Mouse (Mus musculus) C2C12 (cell line): ENCODE data around the gene Casd1. TPM values are rescaled to one million over a fixed set of nuclear protein-coding genes. Genes with fewer than 3 reads are reported as not detected.
A peak's percentile ranks its signal among the peaks of the same experiment; 100 is the strongest.

Experiments used
- H3K27me3 ChIP-seq: one replicate; pipeline ENCODE4 v1.6.1; 2011; ENCODE audit not compliant: control insufficient read depth, insufficient read depth, insufficient read length
- H3K36me3 ChIP-seq: one replicate; pipeline ENCODE4 v1.6.1; 2011; ENCODE audit not compliant: control insufficient read depth, insufficient read depth
- H3K4me3 ChIP-seq: one replicate; pipeline ENCODE4 v1.5.1; 2011; ENCODE audit warnings: mild to moderate bottlenecking, control low read depth; ENCODE audit not compliant: poor library complexity, insufficient read depth, severe bottlenecking
- H3K79me2 ChIP-seq: one replicate; pipeline ENCODE4 v1.6.1; 2011; ENCODE audit not compliant: control insufficient read depth, insufficient read depth
- H3K79me3 ChIP-seq: one replicate; pipeline ENCODE4 v1.6.1; 2011; ENCODE audit warnings: low read depth, control low read depth
- H3ac ChIP-seq: one replicate; pipeline ENCODE3; 2011; ENCODE audit warnings: low read depth; ENCODE audit not compliant: control insufficient read depth, insufficient read length
- CEBPB ChIP-seq: IDR thresholded peaks from one replicate; pipeline ENCODE4 v1.6.1; 2011; ENCODE audit warnings: low read depth, mild to moderate bottlenecking, control low read depth, moderate library complexity
- CTCF ChIP-seq: IDR thresholded peaks from one replicate; pipeline ENCODE4 v1.5.1; 2011; ENCODE audit not compliant: control insufficient read depth, insufficient read depth, insufficient read length
- FOSL1 ChIP-seq: IDR thresholded peaks from one replicate; pipeline ENCODE4 v1.8.0; 2011; ENCODE audit warnings: mild to moderate bottlenecking, low read length; ENCODE audit not compliant: poor library complexity, insufficient read depth, severe bottlenecking
- MAX ChIP-seq: IDR thresholded peaks from one replicate; pipeline ENCODE4 v1.6.1; 2011; ENCODE audit warnings: mild to moderate bottlenecking, control low read depth
- MYOD1 ChIP-seq: IDR thresholded peaks from one replicate; pipeline ENCODE4 v1.6.1; 2011; ENCODE audit warnings: low read depth; ENCODE audit not compliant: control insufficient read depth, insufficient read length
- MYOG ChIP-seq: IDR thresholded peaks from one replicate; pipeline ENCODE4 v1.6.1; 2011; ENCODE audit not compliant: control insufficient read depth, insufficient read length; ENCODE audit errors: extremely low read depth
- USF1 ChIP-seq: IDR thresholded peaks from one replicate; pipeline ENCODE4 v1.6.1; 2011; ENCODE audit warnings: low read depth, mild to moderate bottlenecking, control low read depth, moderate library complexity
- polyA plus RNA-seq: library from polyadenylated mRNA; unstranded; fragments of >200 nt; fragmentation: generic; extraction: Trizol; gene quantifications from one replicate; pipeline ENCODE4 v1.2.1, GENCODE M21; 2012; ENCODE audit warnings: missing spikeins

The Casd1 gene
- polyA plus RNA-seq, 1 experiment: 4.9 TPM

DNA sequence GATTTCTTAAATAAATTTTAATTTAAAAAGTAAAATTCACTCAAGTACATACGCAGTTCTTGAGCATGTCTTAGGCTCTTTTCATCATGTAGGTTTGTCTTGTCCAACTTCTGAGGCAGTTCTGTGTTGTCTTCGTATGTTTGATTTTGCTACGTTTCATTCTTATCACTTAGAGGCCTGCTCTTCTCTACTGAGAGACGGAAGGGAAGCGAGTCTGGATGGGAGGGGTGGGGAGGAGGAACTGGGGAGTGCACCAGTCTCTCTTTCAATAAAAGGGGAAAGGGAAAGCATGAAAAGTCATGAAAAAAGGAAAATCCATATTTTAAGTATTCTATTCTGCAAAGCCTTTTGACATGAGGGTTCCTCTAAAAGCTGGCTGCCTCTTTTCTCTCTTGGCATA is 54.8 kb downstream of the Casd1 start:
- H3ac ChIP-seq: no peak overlapping the region
- H3K27me3 ChIP-seq: no peaks in the 10 kb centered on the region
- no peak overlapping the region for H3K4me3 ChIP-seq
- H3K79me2 ChIP-seq: no peaks in the 10 kb centered on the region
- no peaks in the 10 kb centered on the region for H3K36me3 ChIP-seq
- TF ChIP-seq CEBPB (no peak), USF1 (no peak), MYOG (no peak), MYOD1 (no peak), CTCF (no peak), MAX (no peak), FOSL1 (no peak)
- H3K79me3 ChIP-seq: no peaks in the 10 kb centered on the region

DNA sequence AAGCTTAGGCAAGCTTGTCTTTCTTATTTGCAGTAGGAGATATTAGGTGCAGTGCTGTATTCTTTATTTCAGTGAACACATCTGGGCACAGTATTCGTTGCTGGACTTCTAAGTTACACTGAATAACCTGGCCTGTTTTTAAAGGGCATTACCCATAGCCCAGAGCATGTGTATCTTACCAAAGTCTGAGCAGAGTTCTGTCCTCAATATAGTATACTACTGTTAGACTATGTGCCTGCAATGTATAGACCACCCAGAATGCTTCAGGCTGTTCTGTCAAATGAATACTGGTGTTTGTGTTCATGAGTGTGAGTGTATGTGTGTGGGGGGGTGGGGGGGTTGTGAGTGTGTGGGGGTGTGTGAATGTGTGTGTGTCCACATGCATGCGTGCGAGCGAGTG is 55.3 kb downstream of the Casd1 start:
- no peaks in the 10 kb centered on the region for H3K79me2 ChIP-seq
- H3K79me3 ChIP-seq: no peaks in the 10 kb centered on the region
- H3K27me3 ChIP-seq: no peaks in the 10 kb centered on the region
- H3K36me3 ChIP-seq: no peaks in the 10 kb centered on the region
- no peak overlapping the region for H3ac ChIP-seq
- TF ChIP-seq MAX (no peak), MYOD1 (no peak), FOSL1 (no peak), CEBPB (no peak), USF1 (no peak), MYOG (no peak), CTCF (no peak)
- H3K4me3 ChIP-seq: no peak overlapping the region

DNA sequence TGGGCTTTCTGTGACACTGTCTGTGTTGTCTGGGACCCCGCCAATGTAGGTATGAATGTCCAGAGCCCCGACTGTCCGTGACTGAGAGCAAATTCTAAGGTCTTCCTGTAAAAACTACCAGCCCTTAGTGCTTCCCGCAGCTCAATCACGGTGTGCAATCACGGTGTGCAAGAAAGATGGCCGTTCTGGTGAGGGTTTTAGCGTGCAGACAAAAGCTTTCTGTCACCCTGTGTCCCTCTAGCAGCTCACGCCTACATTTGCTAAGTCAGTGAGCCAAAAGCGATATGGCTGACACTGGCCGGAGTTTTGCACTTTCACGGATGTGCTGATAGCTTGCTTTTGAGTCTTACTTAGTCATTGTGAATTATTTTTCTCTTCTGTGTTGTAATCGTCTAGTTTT is 58.2 kb downstream of the Casd1 start:
- no peak for TF ChIP-seq MYOD1
- TF ChIP-seq MAX: no peak
- no peak for TF ChIP-seq MYOG
- no peak for TF ChIP-seq FOSL1
- TF ChIP-seq CTCF: no peak
- TF ChIP-seq USF1: no peak
- no peak for TF ChIP-seq CEBPB
- Histone ChIP-seq H3K27me3 (no peaks in the 10 kb centered on the region), H3K79me2 (no peaks in the 10 kb centered on the region), H3K79me3 (no peaks in the 10 kb centered on the region), H3ac (no peak overlapping the region), H3K4me3 (no peak overlapping the region), H3K36me3 (no peaks in the 10 kb centered on the region)

DNA sequence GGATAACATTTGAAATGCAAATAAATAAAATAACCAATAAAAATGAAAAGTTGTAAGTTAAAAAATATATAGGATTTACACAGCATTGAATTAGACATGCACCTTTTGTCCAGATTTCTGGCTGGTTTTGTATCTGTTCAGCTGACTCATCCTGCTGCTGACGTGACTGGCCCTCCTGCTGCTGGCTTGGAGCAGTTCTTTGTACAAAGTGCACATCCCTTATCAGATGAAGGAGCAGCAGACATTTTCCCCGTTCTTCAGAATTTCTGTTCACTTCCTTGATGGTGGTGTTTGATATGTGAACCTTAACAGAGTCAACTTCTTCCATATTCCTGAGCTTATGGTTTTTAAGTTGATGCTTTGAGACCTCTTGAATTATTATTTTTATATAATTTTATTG is 62.9 kb downstream of the Casd1 start:
- no peaks in the 10 kb centered on the region for H3K79me2 ChIP-seq
- no peaks in the 10 kb centered on the region for H3K27me3 ChIP-seq
- TF ChIP-seq FOSL1: no peak
- TF ChIP-seq MYOD1: no peak
- TF ChIP-seq MAX: no peak
- no peak for TF ChIP-seq CEBPB
- no peak overlapping the region for H3K4me3 ChIP-seq
- no peaks in the 10 kb centered on the region for H3K79me3 ChIP-seq
- H3K36me3 ChIP-seq: no peaks in the 10 kb centered on the region
- no peak overlapping the region for H3ac ChIP-seq

DNA sequence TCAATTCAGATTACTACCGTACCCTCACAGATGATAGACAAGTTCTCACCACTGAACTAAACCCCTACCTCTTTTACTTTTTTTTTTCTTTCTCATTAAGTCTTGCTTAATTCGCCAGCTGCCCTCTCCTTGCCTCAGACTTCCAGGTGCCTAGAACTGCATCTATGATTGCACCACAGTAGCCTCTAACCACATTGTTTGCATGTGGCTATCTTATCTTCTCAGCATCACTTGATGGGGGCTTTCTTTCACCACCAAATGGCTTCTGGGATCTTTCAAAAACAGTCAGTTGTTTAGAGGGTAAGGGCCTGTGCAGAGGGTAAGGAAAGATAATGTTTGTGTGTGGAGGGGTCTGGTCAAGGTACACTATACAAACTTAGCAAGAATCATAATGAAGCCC is 63.7 kb downstream of the Casd1 start:
- Histone ChIP-seq H3K79me3 (no peaks in the 10 kb centered on the region), H3K4me3 (no peak overlapping the region), H3K27me3 (no peaks in the 10 kb centered on the region), H3ac (no peak overlapping the region), H3K36me3 (no peaks in the 10 kb centered on the region), H3K79me2 (no peaks in the 10 kb centered on the region)
- TF ChIP-seq CEBPB (peak; percentile 27), CTCF (no peak)

DNA sequence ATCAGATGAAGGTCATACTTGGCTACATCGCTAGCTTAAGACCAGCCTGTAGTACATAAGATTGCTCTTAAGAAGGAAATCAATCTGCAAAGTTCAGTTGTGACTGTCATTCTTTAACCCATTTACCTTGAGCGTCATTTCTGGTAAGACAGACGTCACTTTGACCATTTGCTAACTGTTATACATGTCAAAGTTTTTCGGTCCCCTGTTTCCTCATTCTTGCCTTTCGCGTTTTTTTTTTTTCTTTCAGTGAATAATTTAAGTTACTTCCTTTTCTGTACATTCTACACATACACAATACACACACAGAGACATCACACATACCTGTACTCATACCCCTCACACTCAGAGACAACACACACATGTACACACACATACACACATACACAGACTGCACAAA is 64.5 kb downstream of the Casd1 start:
- Histone ChIP-seq H3K36me3 (no peaks in the 10 kb centered on the region), H3K79me2 (no peaks in the 10 kb centered on the region), H3ac (no peak overlapping the region), H3K4me3 (no peak overlapping the region), H3K79me3 (no peaks in the 10 kb centered on the region), H3K27me3 (no peaks in the 10 kb centered on the region)
- TF ChIP-seq CTCF (no peak), MYOD1 (no peak), CEBPB (no peak), USF1 (no peak), MYOG (no peak)
